Mouse (Mus musculus) heart, adult 2 months (tissue): Measurements from ENCODE around the gene Cenpu. TPM values are rescaled to one million over a fixed set of nuclear protein-coding genes. Genes with fewer than 3 reads are reported as not detected.
A peak's percentile ranks its signal among the peaks of the same experiment; 100 is the strongest.

Source experiments
- DNase-seq, 2 experiments: peaks; one replicate each; pipeline ENCODE4 v3.0.0; 2021
- H3K27ac ChIP-seq: fragments of 200-600 bp; 2 replicates; pipeline ENCODE4 v1.8.1; 2022
- H3K27me3 ChIP-seq: fragments of 200-500 bp; 2 replicates; pipeline ENCODE4 v1.6.1; 2012; ENCODE audit warnings: mild to moderate bottlenecking, low read length, inconsistent platforms, mixed read lengths; ENCODE audit not compliant: control insufficient read depth, insufficient read depth
- H3K36me3 ChIP-seq: fragments of 200-500 bp; 2 replicates; pipeline ENCODE4 v1.6.1; 2012; ENCODE audit warnings: low read length, inconsistent platforms; ENCODE audit not compliant: control insufficient read depth, insufficient read depth
- H3K4me1 ChIP-seq: fragments of 200-500 bp; 2 replicates; pipeline ENCODE4 v1.6.1; 2011; ENCODE audit warnings: low read length; ENCODE audit not compliant: control insufficient read depth, insufficient read depth
- H3K4me3 ChIP-seq: fragments of 200-600 bp; 2 replicates; pipeline ENCODE4 v1.8.1; 2022
- H3K79me2 ChIP-seq: fragments of 200-500 bp; replicated peaks from 2 replicates; pipeline ENCODE4 v1.6.1; 2012; ENCODE audit warnings: mild to moderate bottlenecking, inconsistent platforms, low read length, moderate library complexity, mixed read lengths; ENCODE audit not compliant: control insufficient read depth, insufficient read depth
- H3K9ac ChIP-seq: fragments of 200-500 bp; 2 replicates; pipeline ENCODE4 v1.6.1; 2012; ENCODE audit warnings: low read depth, mild to moderate bottlenecking, control low read depth, inconsistent platforms, low read length, mixed read lengths
- CTCF ChIP-seq: fragments of 200-600 bp; IDR thresholded peaks from 2 replicates; pipeline ENCODE4 v1.8.1; 2022; ENCODE audit warnings: antibody characterized with exemption, mild to moderate bottlenecking, moderate library complexity
- EP300 ChIP-seq: fragments of 200-500 bp; IDR thresholded peaks from 2 replicates; pipeline ENCODE4 v1.6.1; 2011; ENCODE audit warnings: low read depth, low read length, control low read depth; ENCODE audit not compliant: insufficient read depth
- POLR2A ChIP-seq: fragments of 200-500 bp; IDR thresholded peaks from 2 replicates; pipeline ENCODE4 v1.6.1; 2011; ENCODE audit warnings: mild to moderate bottlenecking, low read depth, low read length, control low read depth; ENCODE audit not compliant: insufficient read depth
- WGBS: fragments of 180-500 bp; shearing (Covaris S2); methylation state at CpG from one replicate; pipeline ENCODE4 v1.1.7; 2018; 5-methylcytosine and 5-hydroxymethylcytosine counted together
- intact Hi-C: fragments of 180-260 bp; cut with DNase I; formaldehyde crosslinking; loops from one replicate; pipeline ENCODE4 v1.15.1; 2025
- polyA plus RNA-seq: library from polyadenylated mRNA; depleted of rRNA; stranded (reverse); fragments of >200 nt; gene quantifications from 2 replicates; pipeline ENCODE4 v1.2.3, GENCODE M21; 2012
- total RNA-seq, 2 experiments: library from RNA; stranded (reverse); gene quantifications; 2 replicates each; pipeline ENCODE4 v1.2.3; 2021

Cenpu gene
- total and polyA plus RNA-seq, 3 experiments: 0.21 to 0.73 (median 0.30) TPM

GRCm38 (mm10) chr8:46606930-46607329 lies 55.1 kb downstream of the Cenpu start:
- no peak overlapping the region for H3K9ac ChIP-seq
- no peaks in the 10 kb centered on the region for H3K79me2 ChIP-seq
- no peaks in the 10 kb centered on the region for H3K36me3 ChIP-seq
- whole genome bisulfite sequencing: 81% methylated on average over 1 of the region's 1 CpGs
- H3K27me3 ChIP-seq: no peaks in the 10 kb centered on the region
- DNase-seq: no peak
- no peak overlapping the region for H3K27ac ChIP-seq
- intact Hi-C loops: no loop called here
- no peaks in the 10 kb centered on the region for H3K4me1 ChIP-seq
- no peak for TF ChIP-seq EP300
- TF ChIP-seq POLR2A: no peak
- no peak overlapping the region for H3K4me3 ChIP-seq

GRCm38 (mm10) chr8:46611557-46611956 lies 59.7 kb downstream of the Cenpu start:
- Histone ChIP-seq H3K79me2 (no peaks in the 10 kb centered on the region), H3K27me3 (no peaks in the 10 kb centered on the region), H3K36me3 (no peaks in the 10 kb centered on the region), H3K4me1 (peaks cover 3% of the 10 kb centered on the region; the same call in 1 of the 2 replicates), H3K4me3 (no peak overlapping the region), H3K27ac (no peak overlapping the region), H3K9ac (no peak overlapping the region)
- intact Hi-C loops: no loop called here
- TF ChIP-seq EP300 (no peak), CTCF (no peak)
- DNase-seq: no peak
- 78% methylated on average over 8 of the region's 8 CpGs for WGBS

GRCm38 (mm10) chr8:46612913-46613312 lies 61.1 kb downstream of the Cenpu start:
- TF ChIP-seq CTCF: no peak
- no peak for TF ChIP-seq POLR2A
- TF ChIP-seq EP300: no peak
- H3K4me1 ChIP-seq: peaks cover 3% of the 10 kb centered on the region; the same call in 1 of the 2 replicates
- no peaks in the 10 kb centered on the region for H3K79me2 ChIP-seq
- no peaks in the 10 kb centered on the region for H3K36me3 ChIP-seq
- intact Hi-C loops: no loop called here
- WGBS: 77% methylated on average over 4 of the region's 4 CpGs
- no peak overlapping the region for H3K9ac ChIP-seq
- H3K4me3 ChIP-seq: no peak overlapping the region
- no peak overlapping the region; the same call in 1 of the 2 replicates for H3K27ac ChIP-seq
- H3K27me3 ChIP-seq: no peaks in the 10 kb centered on the region
- DNase-seq: no peak

- no peaks in the 10 kb centered on the region for H3K36me3 ChIP-seq
These were observed 61.5 kb downstream of the Cenpu start for GRCm38 (mm10) chr8:46613377-46613776.

GRCm38 (mm10) chr8:46615936-46616335 lies 64.1 kb downstream of the Cenpu start:
- peaks cover 3% of the 10 kb centered on the region; the same call in 1 of the 2 replicates for H3K4me1 ChIP-seq
- DNase-seq: no peak
- intact Hi-C loops: loop anchor here (5.0 kb wide), 1 partner anchor 121 kb away; the partner anchor contains the start of gene Irf2
- H3K27ac ChIP-seq: no peak overlapping the region
- H3K4me3 ChIP-seq: no peak overlapping the region
- TF ChIP-seq CTCF (no peak), POLR2A (no peak)
- no peaks in the 10 kb centered on the region for H3K79me2 ChIP-seq
- H3K9ac ChIP-seq: no peak overlapping the region
- no peaks in the 10 kb centered on the region for H3K27me3 ChIP-seq
- H3K36me3 ChIP-seq: no peaks in the 10 kb centered on the region
- 70% methylated on average over 8 of the region's 8 CpGs for WGBS

More at GRCm38 (mm10) chr8:46613377-46613776, 61.5 kb downstream of the Cenpu start:
- H3K4me1 ChIP-seq: peaks cover 3% of the 10 kb centered on the region; the same call in 1 of the 2 replicates
- WGBS: 34% methylated on average over 4 of the region's 4 CpGs
- no peak overlapping the region for H3K9ac ChIP-seq
- DNase-seq: peak in 1 of 2 experiments; percentile 17
- intact Hi-C loops: no loop called here
- H3K27me3 ChIP-seq: no peaks in the 10 kb centered on the region
- TF ChIP-seq CTCF: no peak
- H3K27ac ChIP-seq: no peak overlapping the region; the same call in 1 of the 2 replicates
- H3K4me3 ChIP-seq: no peak overlapping the region
- no peaks in the 10 kb centered on the region for H3K79me2 ChIP-seq

GRCm38 (mm10) chr8:46616879-46617689 lies 65.3 kb downstream of the Cenpu start, which contains the start of the genes Primpol and Casp3:
Gene Primpol (minus strand): TSS chr8:46617212.
Gene Casp3 (plus strand): TSS chr8:46617291.
- intact Hi-C loops: loop anchor here (5.0 kb wide), 1 partner anchor 120 kb away; the partner anchor contains the start of gene Irf2
- Histone ChIP-seq H3K9ac (peak within 1 kb of the TSS; percentile 71), H3K79me2 (no peaks in the 10 kb centered on the region), H3K27me3 (no peaks in the 10 kb centered on the region), H3K36me3 (no peaks in the 10 kb centered on the region), H3K4me1 (peaks cover 3% of the 10 kb centered on the region; the same call in 1 of the 2 replicates), H3K4me3 (peak within 1 kb of the TSS; percentile 69), H3K27ac (peak within 1 kb of the TSS; percentile 65)
- TF ChIP-seq EP300: 0 out of 2 replicates have a peak, but pooled peaks have one; percentile 44
- TF ChIP-seq POLR2A: peak; percentile 90
- TF ChIP-seq CTCF: 0 out of 2 replicates have a peak, but pooled peaks have one; percentile 27
- under 1% methylated on average over 52 of the region's 54 CpGs for WGBS
- DNase-seq: peak; percentile 95 to 96
